Mouse (Mus musculus): ENCODE measurements around the gene Dot1l. TPM values are rescaled to one million over a fixed set of nuclear protein-coding genes. Genes with fewer than 3 reads are reported as not detected.

The Dot1l gene
- polyA plus RNA-seq, 1 experiment from 2014 or later: 4.6 TPM

- no peak overlapping the region for H3K4me2 ChIP-seq (ENCODE audit: low read depth, low read length)
- no peak overlapping the region for H3K9ac ChIP-seq (replicated peaks)
- peaks cover 30% of the 10 kb centered on the region for H3K36me3 ChIP-seq (replicated peaks; ENCODE audit: insufficient read depth, low read length)
- DNase-seq (no peak), ATAC-seq (no peak)
- no peak for TF ChIP-seq CTCF (IDR thresholded peaks at IDR 0.05; ENCODE audit: low read depth)
- no peak overlapping the region for H3K4me3 ChIP-seq (ENCODE audit: low read depth, low read length)
- WGBS (ENCODE audit: insufficient replicate concordance): 66% methylated on average over 2 of the region's 2 CpGs
- peaks cover 38% of the 10 kb centered on the region for H3K4me1 ChIP-seq (ENCODE audit: insufficient read depth)
- H3K9me3 ChIP-seq (ENCODE audit: low read length): no peaks in the 10 kb centered on the region
- H3K27me3 ChIP-seq (ENCODE audit: insufficient read depth, low read length): no peaks in the 10 kb centered on the region
- H3K27ac ChIP-seq (ENCODE audit: low read depth): no peak overlapping the region; the same call in 1 of the 2 replicates
Observed at GRCm38 (mm10) chr10:80763502-80763901, 8.5 kb downstream of the Dot1l start.

- DNase-seq (no peak), ATAC-seq (peak; percentile 15; the same call in 1 of the 2 replicates)
- peaks cover 28% of the 10 kb centered on the region for H3K4me1 ChIP-seq (ENCODE audit: insufficient read depth)
- 67% methylated on average over 2 of the region's 2 CpGs for WGBS (ENCODE audit: insufficient replicate concordance)
- no peaks in the 10 kb centered on the region for H3K9me3 ChIP-seq (ENCODE audit: low read length)
- H3K27me3 ChIP-seq (ENCODE audit: insufficient read depth, low read length): no peaks in the 10 kb centered on the region
- no peak overlapping the region for H3K4me3 ChIP-seq (ENCODE audit: low read depth, low read length)
- TF ChIP-seq CTCF (IDR thresholded peaks at IDR 0.05; ENCODE audit: low read depth): no peak
- no peak for TF ChIP-seq EP300 (IDR thresholded peaks at IDR 0.05; ENCODE audit: low read depth)
- peaks cover 47% of the 10 kb centered on the region for H3K36me3 ChIP-seq (replicated peaks; ENCODE audit: insufficient read depth, low read length)
- no peak overlapping the region for H3K4me2 ChIP-seq (ENCODE audit: low read depth, low read length)
- H3K9ac ChIP-seq (replicated peaks): no peak overlapping the region; the same call in 1 of the 2 replicates
- H3K27ac ChIP-seq (ENCODE audit: low read depth): peak overlapping the region; percentile 77
Observed at GRCm38 (mm10) chr10:80765746-80766145, 10.7 kb downstream of the Dot1l start.

GRCm38 (mm10) chr10:80766161-80766815, 11.3 kb downstream of the Dot1l start:
- Histone ChIP-seq H3K9me3 (ENCODE audit: low read length) (no peaks in the 10 kb centered on the region), H3K4me1 (ENCODE audit: insufficient read depth) (peaks cover 23% of the 10 kb centered on the region), H3K36me3 (replicated peaks; ENCODE audit: insufficient read depth, low read length) (peaks cover 52% of the 10 kb centered on the region), H3K9ac (replicated peaks) (no peak overlapping the region; the same call in 1 of the 2 replicates), H3K27ac (ENCODE audit: low read depth) (peak overlapping the region; percentile 77), H3K27me3 (ENCODE audit: insufficient read depth, low read length) (no peaks in the 10 kb centered on the region), H3K4me2 (ENCODE audit: low read depth, low read length) (no peak overlapping the region), H3K4me3 (ENCODE audit: low read depth, low read length) (no peak overlapping the region)
- WGBS (ENCODE audit: insufficient replicate concordance): 78% methylated on average over 10 of the region's 10 CpGs
- ATAC-seq (peak; percentile 78), DNase-seq (no peak)
- TF ChIP-seq EP300 (IDR thresholded peaks at IDR 0.05; ENCODE audit: low read depth): no peak
- no peak for TF ChIP-seq CTCF (IDR thresholded peaks at IDR 0.05; ENCODE audit: low read depth)

GRCm38 (mm10) chr10:80768365-80768764, 13.4 kb downstream of the Dot1l start:
- Histone ChIP-seq H3K9me3 (ENCODE audit: low read length) (no peaks in the 10 kb centered on the region), H3K4me2 (ENCODE audit: low read depth, low read length) (no peak overlapping the region), H3K4me3 (ENCODE audit: low read depth, low read length) (no peak overlapping the region), H3K36me3 (replicated peaks; ENCODE audit: insufficient read depth, low read length) (peaks cover 72% of the 10 kb centered on the region), H3K27ac (ENCODE audit: low read depth) (no peak overlapping the region), H3K27me3 (ENCODE audit: insufficient read depth, low read length) (no peaks in the 10 kb centered on the region), H3K4me1 (ENCODE audit: insufficient read depth) (peaks cover 9% of the 10 kb centered on the region), H3K9ac (replicated peaks) (no peak overlapping the region)
- DNase-seq: no peak
- TF ChIP-seq CTCF (IDR thresholded peaks at IDR 0.05; ENCODE audit: low read depth) (no peak), EP300 (IDR thresholded peaks at IDR 0.05; ENCODE audit: low read depth) (no peak)
- WGBS (ENCODE audit: insufficient replicate concordance): 87% methylated on average over 6 of the region's 6 CpGs
- no peak for ATAC-seq

GRCm38 (mm10) chr10:80773816-80774215, 18.8 kb downstream of the Dot1l start:
- TF ChIP-seq CTCF (IDR thresholded peaks at IDR 0.05; ENCODE audit: low read depth) (no peak), EP300 (IDR thresholded peaks at IDR 0.05; ENCODE audit: low read depth) (no peak)
- H3K9me3 ChIP-seq (ENCODE audit: low read length): no peaks in the 10 kb centered on the region
- H3K36me3 ChIP-seq (replicated peaks; ENCODE audit: insufficient read depth, low read length): peaks cover 90% of the 10 kb centered on the region
- ATAC-seq (no peak), DNase-seq (no peak)
- no peak overlapping the region for H3K27ac ChIP-seq (ENCODE audit: low read depth)
- no peak overlapping the region for H3K4me3 ChIP-seq (ENCODE audit: low read depth, low read length)
- no peaks in the 10 kb centered on the region for H3K27me3 ChIP-seq (ENCODE audit: insufficient read depth, low read length)
- no peak overlapping the region for H3K9ac ChIP-seq (replicated peaks)
- WGBS (ENCODE audit: insufficient replicate concordance): 78% methylated on average over 5 of the region's 5 CpGs
- no peak overlapping the region for H3K4me2 ChIP-seq (ENCODE audit: low read depth, low read length)
- H3K4me1 ChIP-seq (ENCODE audit: insufficient read depth): peaks cover 3% of the 10 kb centered on the region; the same call in 1 of the 2 replicates

DNA sequence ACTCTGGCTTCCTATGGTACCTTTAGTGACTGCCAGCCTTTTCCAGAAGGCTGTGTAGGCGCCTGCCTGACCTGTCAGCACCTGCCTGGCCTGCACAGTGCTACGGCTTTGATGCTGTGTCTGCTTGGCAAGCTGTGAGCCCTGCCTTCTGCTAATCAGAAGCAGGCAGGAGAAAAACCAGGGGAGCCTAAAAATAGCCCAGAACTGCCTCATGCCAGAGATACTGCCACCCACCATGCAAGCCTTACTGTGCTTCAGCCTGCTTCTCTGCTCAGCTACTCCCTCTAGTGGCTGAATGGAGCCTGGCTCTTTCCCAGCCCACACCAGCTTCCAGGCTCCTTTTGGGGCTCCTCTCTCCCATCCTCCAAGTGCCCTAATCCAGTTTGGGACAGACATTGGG, 19.5 kb downstream of the Dot1l start:
- Histone ChIP-seq H3K36me3 (replicated peaks; ENCODE audit: insufficient read depth, low read length) (peaks cover 91% of the 10 kb centered on the region), H3K9ac (replicated peaks) (no peak overlapping the region), H3K27ac (ENCODE audit: low read depth) (no peak overlapping the region), H3K9me3 (ENCODE audit: low read length) (no peaks in the 10 kb centered on the region), H3K27me3 (ENCODE audit: insufficient read depth, low read length) (no peaks in the 10 kb centered on the region), H3K4me3 (ENCODE audit: low read depth, low read length) (no peak overlapping the region), H3K4me1 (ENCODE audit: insufficient read depth) (peaks cover 3% of the 10 kb centered on the region; the same call in 1 of the 2 replicates), H3K4me2 (ENCODE audit: low read depth, low read length) (no peak overlapping the region)
- peak; percentile 97 for TF ChIP-seq CTCF (IDR thresholded peaks at IDR 0.05; ENCODE audit: low read depth)
- TF ChIP-seq EP300 (IDR thresholded peaks at IDR 0.05; ENCODE audit: low read depth): no peak
- ATAC-seq (peak; percentile 90), DNase-seq (peak; percentile 82)
- 44% methylated on average over 2 of the region's 2 CpGs for WGBS (ENCODE audit: insufficient replicate concordance)

Measured in liver, postnatal 0 days (tissue).